Mouse (Mus musculus) cortical plate, adult 2 months (tissue): ENCODE results near the gene Ccdc43.

Experiments
- CTCF ChIP-seq: fragments of 200-500 bp; IDR thresholded peaks from 2 replicates; pipeline ENCODE4 v1.5.1; 2011; ENCODE audit warnings: mild to moderate bottlenecking, control low read depth, low read length; ENCODE audit not compliant: insufficient read depth; ENCODE audit errors: extremely low read depth
- POLR2A ChIP-seq: fragments of 200-500 bp; IDR thresholded peaks from 2 replicates; pipeline ENCODE4 v1.6.1; 2011; ENCODE audit warnings: mild to moderate bottlenecking, low read length, control low read depth; ENCODE audit not compliant: insufficient read depth; ENCODE audit errors: extremely low read depth

DNA sequence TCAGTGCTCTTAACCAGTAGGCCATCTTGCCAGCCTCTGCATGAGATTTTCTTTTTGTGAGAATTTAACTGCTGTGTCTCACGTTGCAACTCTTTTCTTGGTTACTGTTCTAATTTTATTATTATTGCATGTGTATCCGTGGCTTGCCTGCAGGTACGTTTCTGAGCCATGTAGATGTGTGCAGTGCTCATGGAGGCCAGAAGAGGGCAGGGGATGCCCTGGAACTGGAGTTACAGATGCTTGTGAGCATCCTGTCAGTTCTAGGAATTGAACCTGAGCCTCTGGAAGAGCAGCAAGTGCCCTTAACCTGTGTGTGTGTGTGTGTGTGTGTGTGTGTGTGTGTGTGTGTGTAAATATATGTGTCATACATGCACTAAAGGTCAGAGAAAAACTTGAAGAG lies 28.0 kb upstream of the Ccdc43 start:
- TF ChIP-seq CTCF (peak; percentile 39), POLR2A (no peak)
